Mouse (Mus musculus) MEL (cell line): ENCODE measurements around the gene Dclk3.

Source experiments
- CTCF ChIP-seq, 3 experiments: IDR thresholded peaks in 2 of 3; conservative IDR thresholded peaks in 1 of 3; 2 replicates each; pipeline ENCODE4 v1.5.1; 2011 to 2012; ENCODE audit warnings: low read length in 3 of 3, low read depth in 2 of 3, mild to moderate bottlenecking in 2 of 3, improper control_type of control experiment in 1 of 3, inconsistent platforms in 1 of 3, mixed read lengths in 1 of 3, moderate library complexity in 1 of 3; ENCODE audit not compliant: control insufficient read depth in 1 of 3, insufficient read depth in 1 of 3, poor library complexity in 1 of 3, severe bottlenecking in 1 of 3
- GABPA ChIP-seq: IDR thresholded peaks from 2 replicates; pipeline ENCODE4 v1.6.1; 2012; ENCODE audit warnings: low read depth, mild to moderate bottlenecking, inconsistent platforms, low read length, improper control_type of control experiment, moderate library complexity
- GATA1 ChIP-seq: IDR thresholded peaks from 2 replicates; pipeline ENCODE4 v1.6.1; 2011; ENCODE audit warnings: low read depth, low read length, improper control_type of control experiment
- MEF2A ChIP-seq: IDR thresholded peaks from 2 replicates; pipeline ENCODE4 v1.6.1; 2014; ENCODE audit warnings: low read depth, mild to moderate bottlenecking, inconsistent platforms, low read length, improper control_type of control experiment; ENCODE audit not compliant: poor library complexity, insufficient replicate concordance, severe bottlenecking; ENCODE audit errors: extremely low read depth
- POLR2A ChIP-seq, 2 experiments: IDR thresholded peaks; 2 replicates each; pipeline ENCODE4 v1.6.1; 2011 to 2012; ENCODE audit warnings: low read length in 2 of 2, mild to moderate bottlenecking in 2 of 2, control low read depth in 1 of 2, improper control_type of control experiment in 1 of 2, low read depth in 1 of 2, moderate library complexity in 1 of 2; ENCODE audit not compliant: control insufficient read depth in 1 of 2, insufficient read depth in 1 of 2, poor library complexity in 1 of 2
- RCOR1 ChIP-seq: IDR thresholded peaks from 2 replicates; pipeline ENCODE4 v1.6.1; 2012; ENCODE audit warnings: low read depth, mild to moderate bottlenecking, inconsistent platforms, low read length, improper control_type of control experiment
- SIN3A ChIP-seq: IDR thresholded peaks from 2 replicates; pipeline ENCODE4 v1.6.1; 2012; ENCODE audit warnings: low read length, improper control_type of control experiment, inconsistent platforms
- TBP ChIP-seq: IDR thresholded peaks from 2 replicates; pipeline ENCODE4 v1.8.0; 2011; ENCODE audit warnings: low read depth, low read length, improper control_type of control experiment
- TCF12 ChIP-seq: IDR thresholded peaks from 2 replicates; pipeline ENCODE4 v1.6.1; 2014; ENCODE audit warnings: low read depth, mild to moderate bottlenecking, inconsistent platforms, low read length, improper control_type of control experiment, moderate library complexity
- USF1 ChIP-seq: IDR thresholded peaks from 2 replicates; pipeline ENCODE4 v1.6.1; 2014; ENCODE audit warnings: low read depth, mild to moderate bottlenecking, inconsistent platforms, low read length, improper control_type of control experiment, moderate library complexity

- TF ChIP-seq POLR2A (IDR thresholded peaks at IDR 0.05; ENCODE audit: control insufficient read depth in 1 of 2, insufficient read depth in 1 of 2, low read depth in 1 of 2, low read length in 2 of 2, poor library complexity in 1 of 2) (no peak), CTCF (IDR thresholded peaks at IDR 0.05 in 2 of 3, conservative IDR thresholded peaks at IDR 0.05 in 1 of 3; ENCODE audit: control insufficient read depth in 1 of 3, insufficient read depth in 1 of 3, low read depth in 2 of 3, low read length in 3 of 3, poor library complexity in 1 of 3, severe bottlenecking in 1 of 3) (no peak), GATA1 (no peak), MEF2A (no peak), USF1 (no peak), SIN3A (no peak), TBP (no peak), GABPA (no peak), RCOR1 (no peak), TCF12 (no peak)
Observed at GRCm38 (mm10) chr9:111440446-111440845, 1.6 kb downstream of the Dclk3 start.
